Mouse (Mus musculus) left cerebral cortex, postnatal 25 days (tissue): Measurements from ENCODE around the gene Cuedc1. TPM values are rescaled to one million over a fixed set of nuclear protein-coding genes. Genes with fewer than 3 reads are reported as not detected.
"Not testable (repeated sequence)": the region's sequence is repeated elsewhere in the genome, so short reads cannot be mapped to it uniquely, and the experiment has no call there.

Experiments
- DNase-seq, 2 experiments: peaks; one replicate each; pipeline ENCODE4 v3.0.0; 2022; ENCODE audit warnings: low spot score in 2 of 2, mixed read lengths in 1 of 2
- intact Hi-C: fragments of 180-260 bp; cut with DNase I; formaldehyde crosslinking; loops from one replicate; pipeline ENCODE4 v1.15.1; 2025
- total RNA-seq, 2 experiments: library from RNA; stranded (reverse); gene quantifications; 2 replicates each; pipeline ENCODE4 v1.2.3; 2021

Cuedc1 gene
- total RNA-seq, 2 experiments from 2014 or later = 28.7 to 29.5 TPM

GRCm38 (mm10) chr11:88186078-88186946 is 88.5 kb downstream of the Cuedc1 start:
- intact Hi-C loops = no loop called here
- no peak for DNase-seq

DNA sequence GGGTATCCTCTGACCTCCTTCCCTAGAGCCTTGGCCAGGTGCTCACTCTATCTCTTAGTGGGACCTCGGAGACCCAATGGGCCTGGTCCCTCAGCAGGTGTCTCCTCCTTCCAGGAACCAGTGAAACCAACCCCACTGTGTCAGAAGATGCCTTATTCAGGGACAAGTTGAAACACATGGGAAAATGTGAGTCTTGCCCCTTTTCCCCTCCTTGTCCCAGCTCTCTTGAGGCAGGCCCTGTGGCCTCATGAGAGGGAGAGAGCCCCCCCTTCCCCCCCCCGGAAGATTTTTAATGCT is 89.0 kb downstream of the Cuedc1 start:
- intact Hi-C loops = loop anchor here (1.0 kb wide), 1 partner anchor 88 kb away; no protein-coding TSS in a partner anchor
- DNase-seq = no peak

- DNase-seq = peak; percentile 79 to 91
- intact Hi-C loops = loop anchor here (1.0 kb wide), 1 partner anchor 88 kb away; no protein-coding TSS in a partner anchor
These were observed 89.7 kb downstream of the Cuedc1 start for GRCm38 (mm10) chr11:88187417-88188133.

DNA sequence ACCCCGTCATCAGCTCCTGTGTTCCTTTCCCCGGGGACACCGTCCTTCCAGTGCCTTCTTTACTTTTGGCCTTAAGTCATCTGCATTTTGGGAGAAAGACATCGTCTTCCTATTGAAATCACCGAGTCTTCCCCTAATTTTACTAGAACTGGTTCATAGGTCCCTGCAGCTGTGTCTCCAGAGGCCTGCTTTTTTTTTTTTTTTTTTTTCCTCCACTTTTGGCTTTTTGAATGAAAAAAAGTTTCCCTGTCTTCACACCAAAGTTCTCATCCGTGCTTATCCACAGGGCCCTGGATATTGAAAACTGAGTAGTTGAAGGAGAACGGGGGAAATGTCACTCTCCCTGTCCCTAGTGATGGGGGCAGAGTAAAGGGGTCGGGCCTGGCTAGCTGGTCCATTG is 90.4 kb downstream of the Cuedc1 start:
- no peak for DNase-seq
- intact Hi-C loops = no loop called here

DNA sequence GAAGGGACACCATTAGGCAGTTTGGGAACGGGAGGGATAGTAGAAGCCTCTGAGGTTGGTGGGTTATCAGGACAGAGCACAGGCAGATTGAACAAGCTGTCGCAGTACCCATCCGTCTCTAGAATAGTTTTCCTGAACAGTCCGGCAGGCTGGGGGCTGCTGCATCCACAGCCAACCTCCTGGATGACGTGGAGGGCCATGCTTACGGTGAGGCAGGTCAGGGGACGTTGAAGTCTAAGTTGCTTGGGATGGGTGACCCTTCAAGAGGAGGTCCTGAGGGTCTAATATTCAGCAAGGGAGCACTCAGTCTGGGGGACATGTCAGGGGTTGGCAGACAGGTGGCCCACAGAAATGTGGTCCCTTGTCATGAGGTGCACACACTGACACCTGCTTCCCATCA is 90.8 kb downstream of the Cuedc1 start:
- no peak for DNase-seq
- intact Hi-C loops = no loop called here

DNA sequence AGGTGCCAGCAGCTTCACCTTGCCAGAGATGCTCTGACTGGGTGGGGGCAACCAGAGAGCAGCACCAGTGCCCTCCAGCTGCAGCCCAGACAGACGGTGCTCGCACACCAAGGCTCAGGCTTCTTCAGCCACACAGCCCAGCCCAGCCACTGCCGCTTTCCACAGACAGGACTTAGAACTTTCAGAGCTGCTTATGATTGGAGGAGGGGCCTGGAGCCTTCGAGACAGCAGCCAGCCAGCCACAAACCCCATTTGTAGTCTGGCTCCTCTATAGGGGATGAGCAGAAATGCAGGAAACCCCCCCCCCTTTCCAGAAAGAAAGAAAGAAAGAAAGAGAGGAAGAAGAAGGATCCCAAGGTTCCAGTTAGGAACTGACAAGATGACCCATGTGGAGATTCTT is 94.7 kb downstream of the Cuedc1 start:
- intact Hi-C loops = no loop called here
- no peak for DNase-seq

DNA sequence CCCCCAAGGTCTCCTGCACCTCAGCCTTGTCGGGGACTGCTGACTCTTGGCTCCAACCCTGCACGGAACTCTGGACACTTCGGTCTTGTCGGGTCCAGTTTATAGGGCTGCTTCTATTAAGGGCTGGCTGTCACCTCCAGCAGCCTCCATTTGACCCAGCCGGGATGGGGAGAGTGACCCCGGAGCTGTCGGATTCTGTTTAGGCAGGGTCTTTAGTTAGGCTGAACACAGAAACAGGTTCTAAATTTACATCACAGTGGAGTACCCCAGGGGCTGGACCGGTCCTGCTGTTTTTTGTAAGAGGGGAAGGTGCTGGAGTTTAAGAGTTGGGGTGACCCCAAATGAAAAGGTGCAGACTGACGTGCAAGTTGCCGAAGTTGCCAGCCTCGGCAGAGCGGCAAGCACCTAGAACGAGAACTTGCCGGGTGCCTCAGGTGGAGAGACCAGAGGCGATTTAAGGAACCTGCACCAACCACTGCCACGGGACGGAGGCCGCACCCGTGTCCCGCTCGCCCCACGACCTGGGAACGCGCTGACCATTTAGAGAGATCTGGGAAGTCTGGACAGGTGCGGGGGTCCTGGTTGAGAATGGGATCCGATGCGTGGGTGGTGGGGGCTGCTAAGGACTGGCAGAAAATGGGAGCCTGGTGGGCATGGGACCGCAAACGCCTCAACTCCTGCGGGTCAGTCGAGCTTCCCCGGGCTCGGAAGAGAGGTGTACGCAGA is 95.4 kb downstream of the Cuedc1 start:
- intact Hi-C loops = no loop called here
- no peak for DNase-seq

DNA sequence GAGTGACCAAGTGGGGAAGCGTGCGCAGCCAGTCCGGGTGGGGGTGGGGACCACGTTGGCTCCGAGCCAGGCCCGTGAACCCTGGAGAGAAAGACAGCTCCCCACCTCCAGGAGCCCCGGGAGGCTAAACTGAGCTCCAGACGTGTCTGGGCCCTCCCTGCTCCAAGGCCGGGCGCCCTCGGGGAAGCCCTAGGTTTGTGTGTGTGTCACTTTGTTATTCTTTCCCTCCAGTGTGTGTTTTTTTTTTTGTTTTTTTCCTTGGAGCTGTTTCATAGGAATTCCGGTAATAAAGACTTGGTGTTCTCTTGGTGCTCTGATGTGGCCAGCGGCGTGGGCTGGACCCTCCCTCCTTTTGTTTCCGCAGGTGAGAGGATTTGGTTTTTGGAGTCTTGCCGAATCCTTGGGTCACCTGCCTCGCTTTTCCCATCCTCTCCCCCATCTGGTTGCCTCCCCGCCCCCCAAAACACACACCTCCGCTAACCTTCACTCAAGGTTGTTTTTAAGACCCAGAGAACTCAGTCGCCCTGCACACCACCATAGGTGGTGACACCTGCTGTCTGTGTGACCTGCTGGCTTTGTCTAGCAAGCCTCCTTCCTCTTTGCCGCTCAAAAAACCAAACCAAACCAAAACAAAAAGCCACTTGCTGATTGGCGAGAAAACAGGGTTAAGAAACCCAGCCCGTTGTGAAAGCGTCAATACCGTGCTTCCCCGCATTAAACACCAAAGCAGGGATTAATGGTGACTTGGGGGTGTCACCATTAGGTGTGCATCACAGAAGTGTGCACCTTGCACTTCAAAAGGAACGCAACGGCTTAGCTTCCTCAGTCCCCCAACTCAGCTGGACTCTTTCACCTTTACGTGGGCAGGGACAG is 96.2 kb downstream of the Cuedc1 start:
- intact Hi-C loops = no loop called here
- DNase-seq = no peak

DNA sequence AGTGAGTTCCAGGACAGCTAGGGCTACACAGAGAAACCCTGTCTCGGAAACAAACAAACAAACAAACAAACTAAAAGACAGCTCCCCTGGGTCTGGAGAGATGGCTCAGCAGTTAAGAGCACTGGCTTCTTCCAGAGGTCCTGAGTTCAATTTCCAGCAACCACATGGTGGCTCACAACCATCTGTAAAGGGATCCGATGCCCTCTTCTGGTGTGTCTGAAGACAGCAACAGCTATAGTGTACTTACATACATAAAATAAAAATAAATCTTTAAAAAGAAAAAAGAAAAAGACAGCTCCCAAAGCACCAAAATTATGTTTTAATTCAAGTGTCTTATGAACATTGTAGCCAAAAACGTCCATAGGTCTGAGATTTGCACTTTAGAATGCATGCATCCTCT is 97.8 kb downstream of the Cuedc1 start:
- not testable (repeated sequence) for DNase-seq
- intact Hi-C loops = loop anchor here (2.0 kb wide), 2 partner anchors 137 to 221 kb away; no protein-coding TSS in a partner anchor

- intact Hi-C loops = loop anchor here (2.0 kb wide), 2 partner anchors 138 to 222 kb away; no protein-coding TSS in a partner anchor
- DNase-seq = peak; percentile 59 to 68
These were observed 99.3 kb downstream of the Cuedc1 start for GRCm38 (mm10) chr11:88197153-88197576.

- intact Hi-C loops = no loop called here
- no peak for DNase-seq
These were observed 100.4 kb downstream of the Cuedc1 start for GRCm38 (mm10) chr11:88198223-88198622.

- intact Hi-C loops = loop anchor here (5.0 kb wide), 1 partner anchor 214 kb away; the partner anchor contains the start of gene Dynll2
- no peak for DNase-seq
These were observed 103.3 kb downstream of the Cuedc1 start for GRCm38 (mm10) chr11:88201172-88201571.

DNA sequence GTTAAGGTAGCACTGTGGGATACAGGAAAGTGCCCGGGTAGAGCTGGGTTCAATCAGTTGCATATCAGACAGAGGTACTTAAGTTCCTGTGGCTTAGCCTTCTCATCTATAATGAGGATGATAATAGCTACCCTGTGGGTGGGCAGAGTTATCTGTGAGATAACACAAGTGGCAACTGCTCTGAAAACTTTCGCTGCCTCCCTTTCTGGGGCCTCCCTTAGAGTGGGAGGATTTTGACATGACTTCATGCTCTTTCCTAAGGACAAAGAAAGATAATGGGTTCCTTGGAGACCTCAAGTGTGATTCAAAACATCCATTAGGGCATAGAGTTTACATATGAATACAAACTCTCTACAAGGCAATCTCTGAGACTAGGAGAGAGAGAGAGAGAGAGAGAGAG is 104.2 kb downstream of the Cuedc1 start:
- DNase-seq = no peak
- intact Hi-C loops = loop anchor here (5.0 kb wide), 1 partner anchor 215 kb away; the partner anchor contains the start of gene Dynll2

DNA sequence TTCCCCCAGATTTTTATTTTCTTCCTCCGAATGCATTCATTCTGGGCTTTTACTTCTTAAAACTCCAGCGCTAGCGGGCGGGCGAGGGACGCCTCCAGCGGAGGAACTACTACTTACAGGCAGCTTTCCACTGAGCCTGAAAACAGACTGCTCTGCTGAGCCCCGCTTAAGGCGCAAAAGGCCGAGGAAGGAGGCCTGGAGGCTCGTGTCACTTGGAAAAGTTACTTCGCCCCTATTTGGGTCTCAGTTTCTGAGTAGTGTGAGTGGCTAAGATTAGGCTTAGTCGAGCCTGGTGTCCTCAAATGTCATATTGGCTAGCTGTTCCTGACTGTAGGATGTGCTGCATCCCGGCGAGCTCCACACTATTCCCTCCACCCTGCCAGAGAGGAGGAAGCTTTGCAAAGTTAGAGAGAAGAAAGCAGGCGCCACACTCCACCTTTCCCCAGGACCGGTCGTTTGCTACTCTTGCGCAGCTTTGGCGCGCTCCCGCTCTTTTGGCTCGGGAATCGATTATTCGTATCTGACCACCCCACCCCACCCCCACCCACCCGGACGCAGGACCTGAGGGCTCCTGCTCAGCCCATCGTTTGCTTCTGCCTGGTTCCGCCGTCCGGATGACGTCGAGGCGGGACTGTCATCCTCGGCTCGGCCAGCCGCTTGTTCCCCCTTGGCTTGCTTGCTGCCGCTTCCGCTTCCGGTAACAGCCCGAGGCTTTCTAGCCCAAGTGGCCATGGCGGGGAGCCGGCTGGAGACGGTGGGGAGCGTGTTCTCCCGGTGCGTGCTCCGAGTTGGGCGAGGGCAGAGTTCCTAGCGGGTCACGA is 106.1 kb downstream of the Cuedc1 start, which contains the start of gene Mrps23:
Gene Mrps23, plus strand, starts transcription at position 677 of the 821 bp plus-strand sequence.
- peak; percentile 91 to 96 for DNase-seq
- intact Hi-C loops = loop anchor here (5.0 kb wide), 1 partner anchor 217 kb away; the partner anchor contains the start of gene Dynll2

- intact Hi-C loops = loop anchor here (5.0 kb wide), 1 partner anchor 217 kb away; the partner anchor contains the start of gene Dynll2
These were observed 106.9 kb downstream of the Cuedc1 start for GRCm38 (mm10) chr11:88204593-88205368.

GRCm38 (mm10) chr11:88206576-88206975 is 108.7 kb downstream of the Cuedc1 start:
- intact Hi-C loops, DNase-seq: not testable (repeated sequence)

More at GRCm38 (mm10) chr11:88204593-88205368, 106.9 kb downstream of the Cuedc1 start:
- no peak for DNase-seq

DNA sequence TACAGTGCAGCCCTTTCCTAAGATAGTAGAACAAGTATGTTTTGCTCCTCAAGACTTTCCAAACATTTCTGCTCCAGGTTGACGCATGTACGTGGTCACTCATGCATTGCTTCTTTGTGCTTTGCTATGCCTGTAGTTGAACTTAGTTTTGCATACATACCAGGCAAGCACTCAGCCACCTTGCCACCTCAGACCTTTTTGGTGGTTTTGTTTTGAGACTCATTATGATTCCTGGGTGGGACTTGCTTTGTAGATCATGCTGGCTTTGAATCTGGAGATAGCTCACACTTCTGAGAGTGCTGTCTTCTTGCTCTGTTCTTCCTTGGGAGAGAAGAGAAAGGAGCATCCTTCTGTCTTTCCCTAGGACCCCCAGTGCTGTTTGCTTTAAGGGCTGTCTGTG is 109.8 kb downstream of the Cuedc1 start:
- intact Hi-C loops = no loop called here
- no peak for DNase-seq
